Mouse (Mus musculus) midbrain, embryonic 14.5 days (tissue): ENCODE measurements at regions not wholly inside any gene's neighbourhood (a gene's known extent, or its start where the extent isn't known, plus 50 kb on each side); places are given as distances from the start of the nearest gene placed in this dataset.
"Not testable (repeated sequence)": the region's sequence is repeated elsewhere in the genome, so short reads cannot be mapped to it uniquely, and the experiment has no call there.

Experiments
- ATAC-seq: fragments of 200-750 bp; cut with Nextera tagmentation; 2 replicates; pipeline ENCODE4 v1.8.0; 2017; ENCODE audit warnings: moderate number of reproducible peaks, moderate library complexity; ENCODE audit not compliant: low FRiP score, low TSS enrichment
- DNase-seq: peaks from one replicate; pipeline ENCODE4 v3.0.0-alpha.2; 2015
- H3K27ac ChIP-seq: fragments of 300-500 bp; sonication (generic); replicated peaks from 2 replicates; pipeline ENCODE4 v1.5.1; 2014; ENCODE audit warnings: mild to moderate bottlenecking, low read depth, low read length, moderate library complexity
- H3K27me3 ChIP-seq: fragments of 300-500 bp; sonication (generic); 2 replicates; pipeline ENCODE4 v1.6.1; 2014; ENCODE audit warnings: low read length, control low read depth, mixed read lengths; ENCODE audit not compliant: control insufficient read depth, insufficient read depth
- H3K36me3 ChIP-seq: fragments of 300-500 bp; sonication (generic); 2 replicates; pipeline ENCODE4 v1.6.1; 2014; ENCODE audit warnings: low read length, control low read depth; ENCODE audit not compliant: control insufficient read depth, insufficient read depth
- H3K4me1 ChIP-seq: fragments of 300-500 bp; sonication (generic); 2 replicates; pipeline ENCODE4 v1.6.1; 2014; ENCODE audit warnings: mild to moderate bottlenecking, antibody characterized with exemption, low read length, control low read depth; ENCODE audit not compliant: control insufficient read depth, insufficient read depth
- H3K4me2 ChIP-seq: fragments of 300-500 bp; sonication (generic); 2 replicates; pipeline ENCODE4 v1.6.1; 2014; ENCODE audit warnings: mild to moderate bottlenecking, low read length, moderate library complexity
- H3K4me3 ChIP-seq: fragments of 300-500 bp; sonication (generic); replicated peaks from 2 replicates; pipeline ENCODE4 v1.5.1; 2014; ENCODE audit warnings: low read depth, low read length
- H3K9ac ChIP-seq: fragments of 300-500 bp; sonication (generic); replicated peaks from 2 replicates; pipeline ENCODE4 v1.6.1; 2014; ENCODE audit warnings: mild to moderate bottlenecking, low read length, moderate library complexity
- H3K9me3 ChIP-seq: fragments of 300-500 bp; sonication (generic); 2 replicates; pipeline ENCODE4 v1.6.1; 2016; ENCODE audit warnings: low read length, control low read depth, mixed read lengths; ENCODE audit not compliant: control insufficient read depth
- WGBS: fragments of 180-500 bp; shearing (Covaris S2); extraction: QIAGEN DNeasy Blood & Tissue Kit; methylation state at CpG from one replicate; pipeline ENCODE4 v1.1.7; 2014; 5-methylcytosine and 5-hydroxymethylcytosine counted together

- not testable (repeated sequence) for H3K9ac ChIP-seq, H3K4me3 ChIP-seq, ATAC-seq, H3K36me3 ChIP-seq, H3K9me3 ChIP-seq, H3K4me1 ChIP-seq, H3K27me3 ChIP-seq, H3K27ac ChIP-seq, H3K4me2 ChIP-seq
- peak; percentile 0 for DNase-seq
- 65% methylated on average over 4 of the region's 4 CpGs for WGBS
Observed at GRCm38 (mm10) chr8:20436956-20437355, 73.9 kb upstream of the Gm15319 start.

GRCm38 (mm10) chr8:20433236-20433635 lies 70.2 kb upstream of the Gm15319 start:
- not testable (repeated sequence) for DNase-seq, H3K9ac ChIP-seq, H3K36me3 ChIP-seq, H3K4me2 ChIP-seq, H3K27me3 ChIP-seq, ATAC-seq, H3K9me3 ChIP-seq, H3K27ac ChIP-seq, H3K4me3 ChIP-seq, H3K4me1 ChIP-seq

- not testable (repeated sequence) for H3K27ac ChIP-seq, H3K4me2 ChIP-seq, H3K4me1 ChIP-seq, DNase-seq, H3K27me3 ChIP-seq, H3K4me3 ChIP-seq, H3K36me3 ChIP-seq, ATAC-seq, H3K9me3 ChIP-seq, H3K9ac ChIP-seq
- WGBS, result 89% methylated on average over 3 of the region's 4 CpGs
Observed at GRCm38 (mm10) chr8:20429469-20429868, 66.5 kb upstream of the Gm15319 start.

DNA sequence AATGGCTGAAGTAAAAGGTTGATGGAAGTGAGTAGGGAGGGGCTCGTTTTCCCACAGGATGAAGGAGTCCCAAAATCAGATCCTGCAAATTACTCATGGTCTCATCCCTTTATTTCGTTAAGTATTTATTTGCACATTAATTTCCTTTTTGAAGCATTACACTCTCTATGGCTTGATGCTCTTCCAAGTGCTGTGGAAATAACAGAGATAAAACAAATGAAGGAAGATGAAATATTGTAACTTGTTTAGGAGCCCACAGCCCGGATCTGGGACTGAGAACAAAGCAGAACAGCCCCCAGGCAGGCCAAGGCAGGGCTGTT lies 61.9 kb upstream of the Gm15319 start:
- H3K36me3 ChIP-seq, H3K9ac ChIP-seq, H3K4me3 ChIP-seq, ATAC-seq, H3K27ac ChIP-seq, H3K4me2 ChIP-seq, H3K27me3 ChIP-seq, H3K9me3 ChIP-seq, H3K4me1 ChIP-seq: not testable (repeated sequence)
- peak; percentile 32 for DNase-seq
- WGBS, result 37% methylated on average over 3 of the region's 3 CpGs

- not testable (repeated sequence) for H3K36me3 ChIP-seq, H3K4me1 ChIP-seq, H3K9me3 ChIP-seq, H3K27me3 ChIP-seq
- Histone ChIP-seq H3K4me3 (peak overlapping the region; percentile 44), H3K4me2 (peak overlapping the region; percentile 38), H3K27ac (peak overlapping the region; percentile 57; the same call in 1 of the 2 replicates), H3K9ac (peak overlapping the region; percentile 58)
- ATAC-seq, result peak; percentile 99
- DNase-seq, result peak; percentile 100
- 5% methylated on average over 67 of the region's 72 CpGs for WGBS
Observed at GRCm38 (mm10) chr8:20424104-20424902, 61.3 kb upstream of the Gm15319 start.

DNA sequence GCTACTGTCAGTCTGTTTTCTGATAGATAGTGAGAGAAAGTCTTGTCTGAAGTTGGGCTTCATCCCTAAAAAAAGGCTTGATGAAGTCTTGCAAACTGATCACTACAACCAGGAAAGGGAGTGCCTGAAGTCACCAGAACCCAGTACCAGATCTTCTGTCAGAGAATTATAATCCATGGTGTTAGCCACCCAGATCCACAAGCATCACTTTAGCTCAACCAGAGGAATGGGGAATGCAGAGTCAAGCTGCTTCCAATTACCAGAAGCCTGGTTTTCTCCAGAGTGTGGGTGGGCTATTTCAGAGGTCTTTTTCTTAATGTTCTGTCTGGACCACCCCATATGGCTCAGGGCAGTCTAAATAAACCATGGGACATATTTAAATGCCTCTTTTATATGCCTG lies 57.8 kb upstream of the Gm15319 start:
- H3K9me3 ChIP-seq, H3K27me3 ChIP-seq, H3K4me2 ChIP-seq, H3K27ac ChIP-seq, H3K36me3 ChIP-seq, H3K4me3 ChIP-seq, ATAC-seq, DNase-seq, H3K4me1 ChIP-seq, H3K9ac ChIP-seq: not testable (repeated sequence)
